Mouse (Mus musculus): Measurements from ENCODE around the gene Atp6v1a. TPM values are rescaled to one million over a fixed set of nuclear protein-coding genes. Genes with fewer than 3 reads are reported as not detected.

Atp6v1a gene
- polyA plus RNA-seq (2016; fragmentation: Nextera tagmentation; extraction: Ambion mirVana), result 40.5 and 42.8 TPM in 2 replicates

DNA sequence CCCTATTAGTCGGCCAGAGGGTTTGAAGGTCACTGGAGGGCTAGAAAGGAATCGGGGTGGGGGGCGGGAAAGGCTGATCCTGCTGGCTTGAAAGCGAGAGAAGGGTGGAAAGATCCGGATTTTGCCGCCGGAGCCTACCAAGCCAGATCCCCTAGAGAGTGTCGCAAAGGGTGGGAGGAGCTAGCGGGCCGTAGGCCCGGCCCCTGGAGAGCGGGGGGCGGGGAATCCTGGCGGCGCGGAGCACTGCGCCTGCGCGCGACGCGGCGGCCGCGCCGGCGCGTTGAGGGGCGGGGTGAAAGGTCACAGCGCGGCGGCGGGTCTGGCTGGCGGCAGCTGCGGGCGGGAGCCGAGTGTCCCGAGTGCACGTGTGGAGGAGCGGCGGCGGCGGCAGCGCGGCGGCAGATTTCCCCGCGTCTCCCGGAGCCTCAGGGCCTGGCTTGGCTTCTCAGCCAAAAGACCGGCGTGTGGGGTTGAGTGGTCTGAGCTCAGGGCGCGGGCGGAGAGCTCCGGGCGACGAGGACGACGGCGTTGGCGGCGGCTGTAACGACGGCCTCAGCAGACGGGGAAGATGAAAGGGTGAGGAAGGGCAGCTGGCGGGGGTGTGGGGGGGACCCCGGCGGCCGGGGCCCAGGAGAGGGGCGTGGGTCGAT is at the start of gene Atp6v1a, which contains the start of gene Naa50:
TSS of gene Atp6v1a (minus strand) at position 170 of the 650 bp plus-strand sequence.
TSS of gene Naa50 (plus strand) at position 295 of the 650 bp plus-strand sequence.
- Histone ChIP-seq H3K9me3 (no peaks in the 10 kb centered on the region), H3K27ac (replicated peaks) (peak within 1 kb of the TSS; percentile 98), H3K36me3 (replicated peaks) (no peaks in the 10 kb centered on the region), H3K27me3 (replicated peaks; ENCODE audit: low read depth, poor library complexity, severe bottlenecking) (no peaks in the 10 kb centered on the region), H3K4me3 (peak within 1 kb of the TSS; percentile 98), H3K4me1 (peaks cover 19% of the 10 kb centered on the region)
- WGBS, result under 1% methylated on average over 71 of the region's 71 CpGs
- DNase-seq (ENCODE audit: low spot score), result peak; percentile 96

DNA sequence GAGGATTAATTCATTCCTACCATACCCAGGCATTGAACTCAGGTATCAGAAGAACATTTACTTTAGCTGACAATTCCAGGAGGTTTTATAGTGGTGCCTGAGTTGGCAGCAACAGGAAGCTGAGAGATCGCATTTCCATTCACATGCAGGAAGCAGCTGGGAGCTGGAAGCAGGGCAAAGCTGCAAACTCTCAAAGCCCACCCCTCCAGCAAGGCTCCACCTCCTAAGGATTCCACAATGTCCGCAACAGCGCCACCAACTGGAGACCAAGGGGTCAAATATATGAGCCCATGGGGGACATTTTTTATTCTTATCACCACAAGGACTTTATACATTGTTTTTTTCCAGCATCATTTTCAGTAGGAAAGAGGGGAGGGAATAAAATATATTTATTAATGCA is 49.3 kb upstream of the Atp6v1a start:
- H3K27me3 ChIP-seq (replicated peaks; ENCODE audit: low read depth, poor library complexity, severe bottlenecking), result no peaks in the 10 kb centered on the region
- WGBS, result 84% methylated on average over 3 of the region's 3 CpGs

DNA sequence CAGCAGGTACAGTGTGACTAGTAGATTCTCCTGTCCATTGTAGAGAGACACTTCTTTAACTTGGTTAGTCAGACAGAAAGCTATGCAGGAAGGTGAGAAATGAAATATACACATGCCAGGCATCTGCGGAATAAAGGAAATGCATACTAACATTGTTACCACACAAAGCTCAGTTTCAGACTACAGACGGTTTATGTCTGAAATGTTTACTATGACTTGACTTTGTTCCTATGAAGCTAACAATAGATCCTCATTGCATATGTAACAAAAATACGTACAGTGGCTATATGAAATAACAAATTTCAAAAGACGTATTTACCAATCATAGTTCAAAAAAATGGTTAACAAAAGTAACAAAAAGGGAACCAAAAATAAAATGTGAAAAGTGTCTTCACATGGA is 47.7 kb upstream of the Atp6v1a start:
- no peak for DNase-seq (ENCODE audit: low spot score)
- Histone ChIP-seq H3K9me3 (peaks cover 5% of the 10 kb centered on the region; the same call in 1 of the 2 replicates), H3K36me3 (replicated peaks) (peaks cover 16% of the 10 kb centered on the region), H3K4me3 (no peak overlapping the region), H3K27me3 (replicated peaks; ENCODE audit: low read depth, poor library complexity, severe bottlenecking) (no peaks in the 10 kb centered on the region), H3K4me1 (peaks cover 7% of the 10 kb centered on the region; the same call in 1 of the 2 replicates), H3K27ac (replicated peaks) (no peak overlapping the region)
- WGBS, result 98% methylated on average over 4 of the region's 4 CpGs

More for the DNA sequence above, 49.3 kb upstream of the Atp6v1a start:
- peaks cover 7% of the 10 kb centered on the region; the same call in 1 of the 2 replicates for H3K4me1 ChIP-seq
- peaks cover 14% of the 10 kb centered on the region for H3K36me3 ChIP-seq (replicated peaks)
- H3K27ac ChIP-seq (replicated peaks), result no peak overlapping the region
- no peak overlapping the region for H3K4me3 ChIP-seq
- no peak for DNase-seq (ENCODE audit: low spot score)
- peaks cover 5% of the 10 kb centered on the region; the same call in 1 of the 2 replicates for H3K9me3 ChIP-seq

DNA sequence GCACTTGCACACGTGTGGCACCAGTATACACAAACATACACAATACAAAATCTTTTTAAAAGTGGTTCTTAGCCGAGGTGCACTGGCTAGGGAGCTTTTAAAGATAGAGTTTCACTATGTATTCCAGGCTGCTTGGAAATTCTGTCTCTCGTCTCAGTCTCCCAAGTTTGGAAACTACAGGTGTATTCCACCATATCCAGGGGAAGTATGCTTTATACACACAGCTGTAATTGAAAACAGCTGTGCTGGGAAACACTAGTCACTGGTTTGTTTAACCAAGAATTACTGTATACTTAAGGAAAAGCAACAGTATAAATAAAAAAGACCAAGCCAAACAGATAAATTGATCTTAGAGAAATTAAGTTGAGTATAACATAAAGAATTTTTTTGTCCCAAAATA is 45.3 kb upstream of the Atp6v1a start:
- WGBS, result 61% methylated on average over 3 of the region's 3 CpGs
- peaks cover 7% of the 10 kb centered on the region; the same call in 1 of the 2 replicates for H3K4me1 ChIP-seq
- DNase-seq (ENCODE audit: low spot score), result no peak

DNA sequence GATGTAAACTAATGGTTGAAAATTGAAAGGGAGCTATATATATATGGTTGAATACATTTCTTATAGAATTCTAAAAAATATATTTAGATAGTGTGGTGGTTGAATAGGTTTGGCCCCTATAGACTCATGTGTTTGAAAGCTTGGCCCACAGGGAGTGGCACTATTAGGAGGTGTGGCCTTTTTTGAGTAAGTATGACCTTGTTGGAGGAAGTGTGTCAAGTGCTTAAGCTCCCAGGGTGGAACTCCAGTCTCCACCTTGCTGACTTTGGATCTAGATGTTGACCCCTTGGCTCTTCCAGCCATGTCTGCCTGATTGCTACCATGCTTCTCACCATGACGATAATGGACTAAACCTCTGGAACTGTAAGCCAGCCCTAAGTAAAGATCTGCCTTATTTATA is 43.1 kb upstream of the Atp6v1a start:
- no peak overlapping the region for H3K27ac ChIP-seq (replicated peaks)
- no peaks in the 10 kb centered on the region for H3K9me3 ChIP-seq
- H3K36me3 ChIP-seq (replicated peaks), result peaks cover 24% of the 10 kb centered on the region
- DNase-seq (ENCODE audit: low spot score), result no peak
- H3K4me3 ChIP-seq, result no peak overlapping the region
- 100% methylated on average over 1 of the region's 1 CpGs for WGBS
- peaks cover 7% of the 10 kb centered on the region; the same call in 1 of the 2 replicates for H3K4me1 ChIP-seq
- no peaks in the 10 kb centered on the region for H3K27me3 ChIP-seq (replicated peaks; ENCODE audit: low read depth, poor library complexity, severe bottlenecking)

More for the DNA sequence above, 45.3 kb upstream of the Atp6v1a start:
- Histone ChIP-seq H3K27ac (replicated peaks) (no peak overlapping the region), H3K9me3 (peaks cover 5% of the 10 kb centered on the region; the same call in 1 of the 2 replicates), H3K36me3 (replicated peaks) (peaks cover 31% of the 10 kb centered on the region), H3K27me3 (replicated peaks; ENCODE audit: low read depth, poor library complexity, severe bottlenecking) (no peaks in the 10 kb centered on the region), H3K4me3 (no peak overlapping the region)

DNA sequence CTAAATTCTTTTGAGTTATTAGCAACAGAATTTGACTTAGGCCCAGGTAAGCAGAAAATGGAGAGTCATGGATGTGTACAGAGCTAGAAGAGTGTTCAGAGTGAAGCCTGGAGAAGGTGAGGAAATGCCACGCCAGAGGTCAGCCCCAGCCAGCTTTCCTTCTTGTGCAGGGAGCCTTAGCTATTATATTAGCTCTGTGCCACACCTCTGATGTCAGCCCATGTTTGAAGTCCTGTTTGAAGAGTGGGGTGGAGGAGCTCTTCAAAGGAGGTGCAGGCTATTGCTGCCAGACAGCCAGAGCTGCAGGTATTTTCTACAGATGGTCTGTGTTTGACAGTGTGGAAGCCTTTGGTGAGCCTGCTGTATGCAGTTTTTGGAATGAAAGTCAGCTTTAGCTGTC is 39.0 kb upstream of the Atp6v1a start:
- H3K9me3 ChIP-seq, result no peaks in the 10 kb centered on the region
- H3K36me3 ChIP-seq (replicated peaks), result peaks cover 22% of the 10 kb centered on the region
- no peak for DNase-seq (ENCODE audit: low spot score)
- H3K27me3 ChIP-seq (replicated peaks; ENCODE audit: low read depth, poor library complexity, severe bottlenecking), result no peaks in the 10 kb centered on the region
- WGBS, result 85% methylated on average over 1 of the region's 1 CpGs
- H3K4me1 ChIP-seq, result peaks cover 15% of the 10 kb centered on the region
- H3K27ac ChIP-seq (replicated peaks), result no peak overlapping the region
- no peak overlapping the region for H3K4me3 ChIP-seq

DNA sequence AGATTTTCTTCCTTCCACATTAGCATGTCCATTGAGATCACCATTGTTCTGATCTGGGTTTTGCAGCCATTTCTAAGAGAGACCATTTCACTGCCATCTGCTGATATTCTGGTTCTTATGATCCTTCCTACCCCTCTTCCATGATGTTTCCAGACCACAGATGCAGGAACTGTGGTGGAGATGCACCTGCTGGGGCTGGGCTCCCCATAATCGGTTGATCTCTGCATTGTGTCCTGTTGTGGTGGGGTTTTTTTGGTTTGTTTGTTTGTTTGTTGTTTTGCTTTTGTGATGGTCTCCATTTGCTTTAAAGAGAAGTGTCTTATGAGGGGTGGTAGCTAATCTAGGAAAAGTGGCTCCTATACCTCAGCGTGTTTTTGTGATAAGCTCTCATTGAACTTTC is 37.0 kb upstream of the Atp6v1a start:
- Histone ChIP-seq H3K27ac (replicated peaks) (no peak overlapping the region), H3K4me3 (no peak overlapping the region), H3K9me3 (no peaks in the 10 kb centered on the region), H3K27me3 (replicated peaks; ENCODE audit: low read depth, poor library complexity, severe bottlenecking) (no peaks in the 10 kb centered on the region), H3K4me1 (peaks cover 18% of the 10 kb centered on the region), H3K36me3 (replicated peaks) (peaks cover 14% of the 10 kb centered on the region)
- DNase-seq (ENCODE audit: low spot score), result no peak
- WGBS, result 95% methylated on average over 2 of the region's 2 CpGs

DNA sequence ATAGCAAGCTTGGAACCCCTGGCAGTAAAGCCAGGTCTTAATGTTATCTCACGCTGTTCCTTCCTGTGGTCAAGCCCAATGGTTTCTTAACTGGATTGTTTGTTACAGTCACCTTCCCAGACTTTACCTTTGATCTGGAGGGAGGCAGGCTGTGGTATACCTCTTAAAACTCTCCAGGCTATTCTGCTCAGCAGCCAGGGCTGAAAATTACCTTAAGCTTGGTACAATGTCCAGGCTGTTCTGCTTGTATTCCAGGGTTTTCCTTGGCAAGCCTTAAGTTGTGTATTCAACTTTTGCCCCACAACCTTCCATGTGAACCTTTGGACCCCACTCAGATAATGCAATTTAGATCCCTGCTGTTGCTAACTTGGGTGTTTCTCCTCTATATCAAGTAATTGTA is 35.5 kb upstream of the Atp6v1a start:
- no peak for DNase-seq (ENCODE audit: low spot score)

DNA sequence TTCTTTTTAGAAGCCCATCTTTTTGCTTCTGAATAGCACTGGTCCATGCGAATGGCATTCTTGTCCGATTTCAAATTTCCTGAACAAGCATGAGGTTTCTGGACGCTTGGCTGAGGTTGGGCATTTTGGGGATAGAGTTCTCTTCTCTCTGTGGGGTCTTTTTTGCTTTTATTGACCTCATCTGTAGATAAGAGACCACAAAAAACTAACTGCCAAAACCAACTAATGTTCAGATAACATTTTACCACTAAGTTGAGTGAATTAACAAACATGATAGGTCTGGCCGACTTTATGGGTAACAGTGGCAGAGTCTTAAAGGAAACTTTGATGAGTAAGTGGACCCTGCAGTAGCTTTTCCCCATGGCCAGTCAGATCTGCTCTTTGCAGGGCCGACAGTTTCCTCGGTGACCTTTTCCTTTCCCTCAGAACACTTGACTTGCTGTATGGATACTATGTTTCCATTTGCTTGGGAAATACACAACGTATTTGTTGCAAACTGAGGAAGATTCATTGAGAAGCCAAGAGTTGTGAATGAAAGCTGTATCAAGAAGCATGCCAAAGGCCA is 34.5 kb upstream of the Atp6v1a start:
- DNase-seq (ENCODE audit: low spot score), result no peak
- Histone ChIP-seq H3K4me1 (peaks cover 18% of the 10 kb centered on the region), H3K9me3 (no peaks in the 10 kb centered on the region), H3K27ac (replicated peaks) (peak overlapping the region; percentile 97), H3K27me3 (replicated peaks; ENCODE audit: low read depth, poor library complexity, severe bottlenecking) (no peaks in the 10 kb centered on the region), H3K36me3 (replicated peaks) (peaks cover 6% of the 10 kb centered on the region), H3K4me3 (peak overlapping the region; percentile 94)
- 24% methylated on average over 7 of the region's 7 CpGs for WGBS

More for the DNA sequence above, 35.5 kb upstream of the Atp6v1a start:
- Histone ChIP-seq H3K4me3 (no peak overlapping the region; the same call in 1 of the 2 replicates), H3K27me3 (replicated peaks; ENCODE audit: low read depth, poor library complexity, severe bottlenecking) (no peaks in the 10 kb centered on the region), H3K4me1 (peaks cover 18% of the 10 kb centered on the region), H3K27ac (replicated peaks) (no peak overlapping the region), H3K36me3 (replicated peaks) (peaks cover 6% of the 10 kb centered on the region), H3K9me3 (no peaks in the 10 kb centered on the region)
- 81% methylated on average over 1 of the region's 1 CpGs for WGBS

DNA sequence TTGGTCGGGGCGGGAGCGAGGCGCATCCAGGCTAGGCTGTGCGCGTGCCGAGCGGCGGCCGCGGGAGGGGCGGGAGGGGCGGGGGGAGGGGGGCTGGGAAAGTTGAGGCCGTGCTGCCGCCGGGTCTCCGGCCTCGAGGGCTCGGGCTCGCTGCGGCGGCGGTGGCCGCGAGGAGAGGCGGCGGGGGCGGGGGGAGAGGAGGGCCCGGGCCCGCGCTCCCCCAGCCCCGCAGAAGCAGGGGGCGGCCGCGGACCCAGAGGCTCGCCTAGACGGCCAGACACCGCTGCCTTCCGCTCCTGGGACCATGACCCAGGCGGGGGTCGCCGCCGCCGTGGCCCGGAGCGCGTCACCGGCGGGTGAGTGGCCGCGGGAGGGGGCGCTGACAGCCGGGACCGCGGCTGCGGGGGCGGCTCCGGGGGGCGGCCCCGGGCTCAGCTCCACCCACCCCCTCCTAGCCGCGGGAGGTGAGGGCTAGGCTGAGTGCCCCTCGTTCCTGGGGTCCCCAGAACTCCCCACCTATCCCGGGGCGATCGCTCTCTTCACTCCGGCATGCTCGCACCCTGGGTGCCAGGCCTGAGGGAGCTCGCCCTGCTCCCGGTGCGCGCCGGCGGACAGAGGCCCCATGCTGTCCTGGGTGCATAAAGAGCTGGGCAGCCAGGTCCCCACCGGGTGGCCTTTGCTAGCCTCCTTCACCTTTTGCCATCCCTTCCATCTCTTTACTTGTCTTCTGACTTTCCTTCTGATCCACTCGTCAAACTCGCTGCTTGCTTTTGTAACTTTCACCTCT is 33.8 kb upstream of the Atp6v1a start, which contains the start of gene Usf3:
TSS of gene Usf3 (plus strand) at position 92 of the 787 bp plus-strand sequence.
- Histone ChIP-seq H3K27ac (replicated peaks) (peak within 1 kb of the TSS; percentile 97), H3K27me3 (replicated peaks; ENCODE audit: low read depth, poor library complexity, severe bottlenecking) (no peaks in the 10 kb centered on the region), H3K9me3 (no peaks in the 10 kb centered on the region), H3K4me1 (peaks cover 18% of the 10 kb centered on the region), H3K36me3 (replicated peaks) (peaks cover under 1% of the 10 kb centered on the region; the same call in 1 of the 2 replicates), H3K4me3 (peak within 1 kb of the TSS; percentile 94)
- WGBS, result under 1% methylated on average over 73 of the region's 77 CpGs
- DNase-seq (ENCODE audit: low spot score), result no peak

DNA sequence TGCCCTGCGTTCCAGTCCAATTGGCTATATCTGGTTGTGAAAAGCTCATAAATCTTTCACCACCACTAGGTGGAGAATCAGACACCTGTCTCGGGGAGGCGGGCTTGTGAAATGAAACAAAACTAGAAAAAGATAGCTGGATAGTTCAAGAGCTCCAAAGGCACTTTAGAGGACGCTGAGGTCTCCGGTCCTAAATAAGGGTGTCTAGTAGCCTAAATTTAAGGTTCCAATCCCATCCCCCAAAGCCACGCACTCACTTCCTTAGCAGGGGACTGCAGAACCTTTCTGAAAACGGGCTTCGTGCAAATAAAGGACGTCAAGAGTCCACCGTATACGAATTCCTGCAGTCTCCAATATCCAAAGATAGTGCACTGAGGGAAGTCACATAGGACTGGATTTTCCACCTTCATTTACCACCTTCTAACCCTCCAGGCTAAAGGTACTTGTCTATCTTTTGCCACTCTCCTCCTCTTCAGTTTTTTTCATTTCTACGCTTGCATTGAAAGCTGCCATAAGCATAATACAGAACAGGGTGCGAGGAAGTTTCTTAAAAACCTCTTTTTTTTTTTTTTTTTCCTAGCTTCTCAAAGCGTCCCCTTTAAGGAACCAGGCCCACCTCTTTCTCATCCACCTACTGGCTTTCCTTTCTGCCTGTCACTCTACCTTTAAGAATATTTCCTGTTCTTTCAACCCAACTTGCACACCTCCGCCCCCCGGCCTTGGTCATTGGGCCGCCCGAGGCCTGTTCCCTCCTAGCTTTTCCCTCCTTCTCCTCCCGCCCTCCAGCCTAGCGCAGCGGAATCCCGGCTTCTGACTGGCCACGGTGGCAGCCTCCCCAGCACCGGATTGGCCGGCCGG is 33.0 kb upstream of the Atp6v1a start:
- peak overlapping the region; percentile 97 for H3K27ac ChIP-seq (replicated peaks)
- H3K27me3 ChIP-seq (replicated peaks; ENCODE audit: low read depth, poor library complexity, severe bottlenecking), result no peaks in the 10 kb centered on the region
- peak; percentile 99 for DNase-seq (ENCODE audit: low spot score)
- H3K36me3 ChIP-seq (replicated peaks), result no peaks in the 10 kb centered on the region
- H3K9me3 ChIP-seq, result no peaks in the 10 kb centered on the region
- H3K4me3 ChIP-seq, result peak overlapping the region; percentile 94
- 1% methylated on average over 26 of the region's 26 CpGs for WGBS
- peaks cover 18% of the 10 kb centered on the region for H3K4me1 ChIP-seq
